ENCODE assay signal across 27 mouse cellular contexts in the genomic region with DNA sequence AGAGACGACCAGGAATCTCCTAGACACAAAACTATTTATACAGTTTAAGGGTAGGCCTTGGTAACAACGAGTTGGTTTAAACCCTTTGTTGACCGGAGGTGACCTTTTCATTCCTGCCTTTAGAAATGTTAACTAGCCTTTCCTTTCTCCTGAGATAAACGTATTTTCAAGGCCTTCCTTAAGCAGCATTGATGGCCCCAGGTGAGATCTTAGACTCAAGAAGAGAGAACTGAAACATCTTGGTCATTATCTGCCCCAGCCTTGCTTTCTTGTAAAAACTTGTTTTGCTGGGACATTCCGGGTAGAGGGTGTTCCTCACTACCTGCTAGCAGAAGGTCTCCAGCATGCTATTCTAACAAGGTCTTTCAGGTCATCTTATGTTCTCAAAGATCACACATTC. TPM values are rescaled to one million over a fixed set of nuclear protein-coding genes. Genes with fewer than 3 reads are reported as not detected.
A peak's percentile ranks its signal among the peaks of the same experiment; 100 is the strongest.
DNase-seq lines count a peak whose midpoint lies in the region; ATAC-seq and TF ChIP-seq lines count a peak whose summit lies in the region.
"Had no signal": no experiment of that assay in that cellular context is flagged by ENCODE, and none has a peak within 500 bp of the region (broad histone marks: within the 10 kb centered on the region; RNA-seq: fewer than 3 reads in every experiment).

No protein-coding gene starts in this region.

- H3K27me3 ChIP-seq in CH12.LX (replicated peaks) = no peaks in the 10 kb centered on the region
- no peaks in the 10 kb centered on the region for H3K27me3 ChIP-seq in kidney, embryonic 14.5 days (ENCODE audit: control insufficient read depth, insufficient read depth, low read length)
- H3K27me3 ChIP-seq: embryonic facial prominence, embryonic 13.5 days; embryonic facial prominence, embryonic 15.5 days; forebrain, embryonic 12.5 days; Patski had no signal

- no peak overlapping the region for H3K27ac ChIP-seq in CH12.LX (ENCODE audit: insufficient read depth, low read depth)
- H3K27ac ChIP-seq in layer of hippocampus, adult 2 months = no peak overlapping the region
- H3K27ac ChIP-seq in kidney, embryonic 14.5 days (ENCODE audit: low read depth, low read length) = no peak overlapping the region
- H3K27ac ChIP-seq: embryonic facial prominence, embryonic 13.5 days; embryonic facial prominence, embryonic 15.5 days; forebrain, embryonic 10.5 days; forebrain, embryonic 12.5 days had no signal

- H3K4me1 ChIP-seq in CH12.LX (ENCODE audit: control insufficient read depth in 1 of 2, insufficient read depth in 2 of 2) = peaks cover 8 to 36% of the 10 kb centered on the region in 2 experiments
- H3K4me1 ChIP-seq in kidney, embryonic 14.5 days (ENCODE audit: control insufficient read depth, insufficient read depth, low read length) = no peaks in the 10 kb centered on the region
- H3K4me1 ChIP-seq: embryonic facial prominence, embryonic 13.5 days; embryonic facial prominence, embryonic 15.5 days; forebrain, embryonic 12.5 days had no signal

- H3K79me2 ChIP-seq in CH12.LX (replicated peaks; ENCODE audit: control insufficient read depth, extremely low read depth, insufficient read depth, poor library complexity, severe bottlenecking) = no peaks in the 10 kb centered on the region

- TF ChIP-seq POLR2A in CH12.LX (IDR thresholded peaks at IDR 0.05; ENCODE audit: low read depth, low read length) = no peak

- no peak overlapping the region for H3K4me2 ChIP-seq in CH12.LX (ENCODE audit: insufficient read depth, low read depth, poor library complexity, severe bottlenecking)
- no peak overlapping the region for H3K4me2 ChIP-seq in kidney, embryonic 14.5 days (replicated peaks; ENCODE audit: low read depth, low read length)
- H3K4me2 ChIP-seq: embryonic facial prominence, embryonic 13.5 days; embryonic facial prominence, embryonic 15.5 days; forebrain, embryonic 12.5 days had no signal

- no peaks in the 10 kb centered on the region for H3K36me3 ChIP-seq in CH12.LX (replicated peaks in 1 of 2; ENCODE audit: control insufficient read depth in 1 of 2, insufficient read depth in 1 of 2, low read length in 1 of 2)
- H3K36me3 ChIP-seq in kidney, embryonic 14.5 days (ENCODE audit: control insufficient read depth, insufficient read depth, low read length) = no peaks in the 10 kb centered on the region
- H3K36me3 ChIP-seq: embryonic facial prominence, embryonic 13.5 days; embryonic facial prominence, embryonic 15.5 days; forebrain, embryonic 10.5 days; forebrain, embryonic 12.5 days; G1E had no signal

- H3K9ac ChIP-seq in CH12.LX (ENCODE audit: insufficient read depth, low read depth) = no peak overlapping the region
- no peak overlapping the region for H3K9ac ChIP-seq in kidney, embryonic 14.5 days (ENCODE audit: low read depth, low read length)
- H3K9ac ChIP-seq: embryonic facial prominence, embryonic 13.5 days; embryonic facial prominence, embryonic 15.5 days; forebrain, embryonic 12.5 days had no signal

- TF ChIP-seq EP300 in CH12.LX (IDR thresholded peaks at IDR 0.05; ENCODE audit: low read length) = peak; percentile 64

- dilution Hi-C loops in CH12.LX (cut with MboI; ENCODE audit: extremely low pct_ligation_motif_present, extremely low pct_unique_long_range_greater_than_20kb, low sequenced_read_pairs) = no loop called here

- in situ Hi-C loops in CH12.LX (cut with MboI; ENCODE audit: low pct_ligation_motif_present, low pct_unique_long_range_greater_than_20kb, low sequenced_read_pairs) = no loop called here

- no peak for TF ChIP-seq CTCF in CH12.LX (conservative IDR thresholded peaks at IDR 0.05 in 1 of 2, IDR thresholded peaks at IDR 0.05 in 1 of 2; ENCODE audit: low read depth in 2 of 2, low read length in 2 of 2)
- TF ChIP-seq CTCF in layer of hippocampus, adult 2 months (conservative IDR thresholded peaks at IDR 0.05) = no peak

- no peak for ATAC-seq in kidney, embryonic 14.5 days (ENCODE audit: low FRiP score, low TSS enrichment)
- ATAC-seq: CD4-positive, CD25-positive, alpha-beta regulatory T cell, adult 4 months; forebrain, embryonic 14.5 days; forebrain, embryonic 16.5 days; Patski had no signal

- no peak for DNase-seq in CH12.LX (ENCODE audit: extremely low read depth)
- DNase-seq in ES-CJ7 (ENCODE audit: low read depth, low spot score) = peak; percentile 87
- peak; percentile 87 for DNase-seq in R1 (ENCODE audit: low read depth, low spot score)
- DNase-seq in ZHBTc4 (ENCODE audit: low read depth, low spot score) = peak; percentile 93
- no peak for DNase-seq in adrenal gland, adult (ENCODE audit: inconsistent age in 2 of 2, low spot score in 1 of 2)
- no peak for DNase-seq in layer of hippocampus, adult 2 months (ENCODE audit: low spot score in 2 of 2)
- no peak for DNase-seq in left cerebral cortex, postnatal 36 days (ENCODE audit: low spot score in 2 of 2)
- DNase-seq: adrenal gland, adult 8-10 months; adrenal gland, postnatal 14 days; adrenal gland, postnatal 36 days; B cell, adult 2 months; cerebellum, adult 11-12 months; cerebellum, adult 2 months; cerebellum, adult 9-10 months; cerebellum, postnatal 10 days; cerebellum, postnatal 25 days had no signal

- no peak for TF ChIP-seq RAD21 in CH12.LX (IDR thresholded peaks at IDR 0.05; ENCODE audit: low read depth, low read length)

- H3K9me3 ChIP-seq in CH12.LX (replicated peaks; ENCODE audit: low read length) = no peaks in the 10 kb centered on the region
- no peaks in the 10 kb centered on the region for H3K9me3 ChIP-seq in kidney, embryonic 14.5 days (ENCODE audit: control insufficient read depth, low read length)
- H3K9me3 ChIP-seq: embryonic facial prominence, embryonic 13.5 days; embryonic facial prominence, embryonic 15.5 days; forebrain, embryonic 10.5 days; forebrain, embryonic 12.5 days; G1E had no signal

- H3K4me3 ChIP-seq in CH12.LX (replicated peaks in 1 of 3; ENCODE audit: low read depth in 2 of 3, low read length in 2 of 3, poor library complexity in 1 of 3) = no peak overlapping the region
- H3K4me3 ChIP-seq in layer of hippocampus, adult 2 months = no peak overlapping the region
- H3K4me3 ChIP-seq in kidney, embryonic 14.5 days (ENCODE audit: low read length) = no peak overlapping the region
- H3K4me3 ChIP-seq: embryonic facial prominence, embryonic 13.5 days; embryonic facial prominence, embryonic 15.5 days; erythroblast, embryonic 14.5 days; forebrain, embryonic 10.5 days; forebrain, embryonic 12.5 days had no signal

- WGBS in kidney, embryonic 14.5 days = 72% methylated on average over 5 of the region's 5 CpGs

- intact Hi-C loops in left cerebral cortex, postnatal 36 days (cut with DNase I) = no loop called here

TF ChIP-seq in CH12.LX, 34 proteins besides CTCF, POLR2A, EP300 and RAD21:
- no peak for TF ChIP-seq ZC3H11A (IDR thresholded peaks at IDR 0.05; ENCODE audit: low read depth, low read length)
- TF ChIP-seq IRF4 (IDR thresholded peaks at IDR 0.05; ENCODE audit: low read depth, low read length) = peak; percentile 84

RNA-seq across cellular contexts. Expression of a gene that starts 7.1 kb away (rescaled TPM):
- total RNA-seq in CH12.LX (2012; rRNA removed) = not detected in 2 replicates
- 0.17 and 0.19 TPM in 2 replicates for total RNA-seq in CH12.LX (2014; rRNA removed)
- polyA plus RNA-seq in CH12.LX (2012; ENCODE audit: insufficient read length, low read depth) = 0.12 and 0.33 TPM in 2 replicates
- 1 to 10 TPM; 8.1 to 8.9 TPM for total RNA-seq in layer of hippocampus, adult 2 months (2021)
- 7.1 and 8.4 TPM in 2 replicates for polyA plus RNA-seq in kidney, embryonic 14.5 days (2014; fragmentation: Nextera tagmentation; extraction: Ambion mirVana)
- 1 to 10 TPM; 5.4 TPM for total RNA-seq in left cerebral cortex, postnatal 36 days (2021)

Comparison
In these comparisons a context has a peak if more than half of its experiments do, and no peak if none do; other contexts are left out.
1. DNase-seq: peak in ES-CJ7 (single experiment), R1 (single experiment) and ZHBTc4 (single experiment); none in CH12.LX (single experiment), adrenal gland, adult (0 of 2), layer of hippocampus, adult 2 months (0 of 2) and left cerebral cortex, postnatal 36 days (0 of 2).
2. RNA of a gene that starts 7.1 kb away (total RNA-seq): 8.1 to 8.9 TPM in layer of hippocampus, adult 2 months and 5.4 TPM in left cerebral cortex, postnatal 36 days; 0.17 to 0.19 TPM in CH12.LX; every median in the first group is over 4 times any median in the second.